Mouse (Mus musculus): Measurements from ENCODE around the gene St6galnac4.

St6galnac4 gene

GRCm38 (mm10) chr2:32601417-32602065 lies 14.6 kb downstream of the St6galnac4 start:
- no peak for DNase-seq (ENCODE audit: low spot score)

- peak; percentile 90 for DNase-seq (ENCODE audit: low spot score)
Observed at GRCm38 (mm10) chr2:32602600-32603054, 15.7 kb downstream of the St6galnac4 start.

- DNase-seq (ENCODE audit: low spot score), result no peak
Observed at GRCm38 (mm10) chr2:32604631-32605030, 17.7 kb downstream of the St6galnac4 start.

- DNase-seq (ENCODE audit: low spot score), result peak; percentile 82
Observed at GRCm38 (mm10) chr2:32606161-32607142, 19.6 kb downstream of the St6galnac4 start.

GRCm38 (mm10) chr2:32607262-32607947 lies 20.5 kb downstream of the St6galnac4 start:
- DNase-seq (ENCODE audit: low spot score), result peak; percentile 54

GRCm38 (mm10) chr2:32608141-32608777 lies 21.4 kb downstream of the St6galnac4 start:
- DNase-seq (ENCODE audit: low spot score), result peak; percentile 54

GRCm38 (mm10) chr2:32608778-32609435 lies 22.0 kb downstream of the St6galnac4 start:
- DNase-seq (ENCODE audit: low spot score), result no peak

- peak; percentile 58 for DNase-seq (ENCODE audit: low spot score)
Observed at GRCm38 (mm10) chr2:32610610-32611229, 23.8 kb downstream of the St6galnac4 start.

- DNase-seq (ENCODE audit: low spot score), result no peak
Observed at GRCm38 (mm10) chr2:32612274-32612673, 25.4 kb downstream of the St6galnac4 start.

GRCm38 (mm10) chr2:32617109-32617508 lies 30.2 kb downstream of the St6galnac4 start:
- DNase-seq (ENCODE audit: low spot score), result no peak

- DNase-seq (ENCODE audit: low spot score), result no peak
Observed at GRCm38 (mm10) chr2:32617601-32618000, 30.7 kb downstream of the St6galnac4 start.

- no peak for DNase-seq (ENCODE audit: low spot score)
Observed at GRCm38 (mm10) chr2:32618051-32618450, 31.2 kb downstream of the St6galnac4 start.

GRCm38 (mm10) chr2:32620682-32621516 lies 34.0 kb downstream of the St6galnac4 start:
- no peak for DNase-seq (ENCODE audit: low spot score)

GRCm38 (mm10) chr2:32621517-32621859 lies 34.6 kb downstream of the St6galnac4 start, which contains the start of gene Ak1:
Gene Ak1, plus strand, starts transcription at chr2:32621758.
- no peak for DNase-seq (ENCODE audit: low spot score)

GRCm38 (mm10) chr2:32624111-32624748 lies 37.3 kb downstream of the St6galnac4 start:
- no peak for DNase-seq (ENCODE audit: low spot score)

- DNase-seq (ENCODE audit: low spot score), result peak; percentile 88
Observed at GRCm38 (mm10) chr2:32625212-32625872, 38.4 kb downstream of the St6galnac4 start.

GRCm38 (mm10) chr2:32625873-32626694 lies 39.2 kb downstream of the St6galnac4 start:
- DNase-seq (ENCODE audit: low spot score), result peak; percentile 71
